Mouse (Mus musculus) spleen, embryonic (tissue): ENCODE data around the gene Ston2.

Experiments used
- CTCF ChIA-PET: fragments of 350-600 bp; sonication (Branson Sonifier 250); formaldehyde crosslinking; loops from one replicate; lab custom pipeline; 2022; lab: Charles Lee

The Ston2 gene

DNA sequence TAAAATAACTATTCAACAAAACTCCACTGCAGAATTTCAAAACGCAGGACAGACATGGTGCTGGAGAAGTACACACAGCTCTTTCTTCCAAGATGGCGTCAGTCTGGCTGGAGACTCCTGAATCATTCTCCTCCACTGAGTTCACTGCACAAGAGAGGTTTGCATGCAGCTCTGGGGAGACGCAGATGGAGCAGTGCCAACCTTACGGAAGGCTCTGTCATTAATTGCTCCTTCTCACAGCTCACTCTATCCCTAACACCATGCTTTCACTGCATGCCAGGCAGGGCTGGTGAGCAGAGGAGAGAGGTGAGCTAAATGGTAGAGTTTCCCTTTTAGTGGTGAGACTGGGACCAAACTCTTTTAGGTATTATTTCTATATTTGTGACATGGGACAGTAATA, 80.4 kb downstream of the Ston2 start:
- CTCF ChIA-PET, result no interaction called here

DNA sequence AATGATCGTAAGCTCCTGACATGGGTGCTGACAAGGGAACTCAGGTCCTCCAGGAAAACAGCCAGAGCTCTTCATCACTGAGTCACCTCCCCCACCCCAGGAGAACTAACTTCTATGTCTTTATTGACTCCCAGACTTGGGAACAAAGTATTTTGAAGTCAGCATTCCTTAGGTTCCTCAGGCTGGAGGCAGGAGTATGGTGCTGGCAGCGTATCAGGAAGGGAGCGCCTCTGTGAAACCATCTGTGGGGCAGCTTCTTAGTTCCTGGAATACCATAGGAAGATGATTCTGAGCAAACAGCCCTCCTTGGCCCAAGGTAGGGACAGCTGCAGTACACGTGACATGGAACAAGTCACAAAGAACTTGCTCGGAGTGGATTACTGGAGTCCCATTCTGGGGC, 84.7 kb downstream of the Ston2 start:
- CTCF ChIA-PET, result no interaction called here

DNA sequence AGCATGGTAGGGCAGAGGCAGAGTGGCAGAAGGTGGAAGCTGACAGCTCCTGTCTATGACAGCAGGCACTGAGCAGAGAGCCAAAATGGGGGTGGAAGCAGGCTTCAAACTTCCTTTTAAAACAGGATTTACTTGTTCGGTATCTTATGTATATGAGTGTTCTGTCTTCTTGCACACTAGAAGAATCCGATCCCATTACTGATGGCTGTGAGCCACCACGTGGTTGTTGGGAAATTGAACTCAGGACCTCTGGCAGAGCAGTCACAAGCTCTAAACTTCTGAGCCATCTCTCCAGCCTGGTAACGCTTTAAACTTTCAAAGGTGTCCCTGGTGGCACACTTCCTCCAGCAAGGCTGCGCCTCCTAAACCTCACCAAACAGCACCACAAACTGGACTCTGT, 85.4 kb downstream of the Ston2 start:
- CTCF ChIA-PET, result no interaction called here

- CTCF ChIA-PET, result no interaction called here
Measured at GRCm38 (mm10) chr12:91699451-91700141, 88.6 kb downstream of the Ston2 start.

DNA sequence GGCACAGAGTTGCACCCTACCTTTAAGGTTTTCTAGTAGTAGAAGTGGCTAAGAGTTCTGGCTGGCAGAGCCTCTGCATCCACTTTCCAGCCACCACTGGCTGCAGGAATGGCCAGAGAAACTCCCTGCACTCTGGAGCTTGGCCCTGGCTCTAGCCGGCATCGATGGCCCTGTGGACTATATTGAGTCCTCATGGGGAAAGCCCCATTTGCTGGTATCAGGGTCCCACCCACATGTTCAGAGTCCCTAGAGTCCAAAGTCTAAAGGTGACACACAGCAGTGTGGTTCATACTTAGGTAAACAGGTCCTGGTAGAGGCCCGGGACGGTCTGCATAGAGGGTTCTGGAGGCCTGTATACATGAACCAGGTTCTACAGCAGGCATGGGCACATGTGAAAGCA, 92.0 kb downstream of the Ston2 start:
- CTCF ChIA-PET, result no interaction called here

GRCm38 (mm10) chr12:91695761-91696160, 92.4 kb downstream of the Ston2 start:
- CTCF ChIA-PET, result no interaction called here

GRCm38 (mm10) chr12:91694748-91695147, 93.4 kb downstream of the Ston2 start:
- CTCF ChIA-PET, result no interaction called here

GRCm38 (mm10) chr12:91693566-91693965, 94.6 kb downstream of the Ston2 start:
- CTCF ChIA-PET, result no interaction called here

DNA sequence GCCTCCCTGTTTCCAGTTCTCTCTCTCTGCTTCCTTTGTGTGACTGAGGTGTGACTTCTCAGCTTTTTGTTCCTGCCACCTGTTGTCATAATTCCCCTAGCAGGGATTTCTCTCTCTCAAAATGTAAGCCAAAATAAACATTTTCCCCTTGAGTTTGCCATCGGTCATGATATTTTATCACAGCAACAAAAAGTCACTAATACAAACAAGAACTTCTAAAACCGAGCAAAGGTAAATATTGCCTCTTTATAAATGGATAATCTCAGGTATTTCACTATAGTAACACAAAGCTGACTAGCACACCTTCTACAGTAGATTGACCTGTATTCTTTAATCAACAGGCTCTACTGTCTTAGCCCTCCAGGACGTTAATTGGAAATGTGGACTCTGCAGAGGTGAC, 95.2 kb downstream of the Ston2 start:
- CTCF ChIA-PET, result no interaction called here

- CTCF ChIA-PET, result no interaction called here
Measured at GRCm38 (mm10) chr12:91685674-91686290, 102.4 kb downstream of the Ston2 start.

GRCm38 (mm10) chr12:91684840-91685415, 103.3 kb downstream of the Ston2 start:
- CTCF ChIA-PET, result no interaction called here

- CTCF ChIA-PET, result no interaction called here
Measured at GRCm38 (mm10) chr12:91684101-91684839, 103.9 kb downstream of the Ston2 start.

GRCm38 (mm10) chr12:91683549-91684100, 104.6 kb downstream of the Ston2 start:
- CTCF ChIA-PET, result no interaction called here

GRCm38 (mm10) chr12:91683096-91683495, 105.1 kb downstream of the Ston2 start:
- CTCF ChIA-PET, result no interaction called here

DNA sequence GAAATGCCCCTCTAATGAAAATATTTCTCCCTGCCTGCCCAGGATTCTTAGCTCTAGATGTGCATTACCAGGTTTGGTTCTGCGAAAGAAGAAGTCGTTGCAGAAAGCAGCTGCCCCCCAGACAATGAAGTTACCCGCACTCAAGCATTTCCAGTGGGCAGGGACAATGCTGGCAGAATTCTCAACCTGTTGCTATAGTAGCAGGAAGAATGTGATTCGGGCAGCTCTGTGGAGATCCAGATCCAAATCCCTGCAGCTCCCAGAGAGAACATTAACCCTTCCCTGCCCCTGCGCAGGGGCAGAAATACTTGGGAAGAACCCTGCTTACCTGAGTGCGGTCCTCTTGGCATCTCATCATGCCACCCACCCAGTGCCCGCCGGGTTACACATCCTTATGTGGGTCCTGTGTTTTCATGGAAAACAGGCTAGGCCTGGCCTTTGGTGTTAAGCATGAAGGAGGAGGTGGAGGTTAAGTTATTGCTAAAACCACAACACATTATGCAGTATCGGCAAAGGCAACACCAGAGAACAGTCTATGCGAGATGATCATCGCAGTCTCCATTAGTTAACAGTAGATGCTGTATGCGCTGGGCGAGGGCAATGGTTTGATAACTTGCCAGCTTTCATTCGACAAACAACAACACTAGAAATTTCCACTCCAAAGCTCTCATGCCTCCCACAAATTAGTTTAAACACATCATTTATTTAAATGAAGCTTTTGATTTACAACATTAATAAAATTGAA, 108.7 kb downstream of the Ston2 start:
- CTCF ChIA-PET, result no interaction called here

- CTCF ChIA-PET, result interaction anchor here (0.7 kb wide), 1 partner anchor 1477 kb away, joined by 6 read pairs; no protein-coding TSS in a partner anchor
Measured at GRCm38 (mm10) chr12:91675937-91676336, 112.2 kb downstream of the Ston2 start.

DNA sequence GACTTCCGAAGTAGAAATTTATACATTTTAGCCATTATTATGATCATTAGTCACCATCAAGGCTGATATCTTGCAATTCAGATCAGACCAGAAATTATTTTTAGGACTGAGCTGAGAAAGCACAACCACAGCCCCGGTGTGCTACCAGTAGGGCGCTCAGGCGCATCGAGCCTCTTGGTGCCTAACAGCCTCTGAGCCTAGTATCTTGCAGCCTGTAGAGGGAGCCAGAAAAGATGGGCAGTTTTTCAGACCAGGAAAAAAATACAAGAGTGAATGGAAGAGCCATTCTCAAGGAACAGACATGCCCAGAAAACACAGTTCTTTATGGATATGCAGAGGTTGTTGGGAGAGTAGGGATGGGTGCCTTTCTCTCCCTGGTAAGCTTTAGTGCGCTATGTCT, 115.0 kb downstream of the Ston2 start:
- CTCF ChIA-PET, result interaction anchor here (0.7 kb wide), 1 partner anchor 79 kb away, joined by 6 read pairs; no protein-coding TSS in a partner anchor

GRCm38 (mm10) chr12:91672528-91672927, 115.7 kb downstream of the Ston2 start:
- CTCF ChIA-PET, result interaction anchor here (0.7 kb wide), 1 partner anchor 79 kb away, joined by 6 read pairs; no protein-coding TSS in a partner anchor

DNA sequence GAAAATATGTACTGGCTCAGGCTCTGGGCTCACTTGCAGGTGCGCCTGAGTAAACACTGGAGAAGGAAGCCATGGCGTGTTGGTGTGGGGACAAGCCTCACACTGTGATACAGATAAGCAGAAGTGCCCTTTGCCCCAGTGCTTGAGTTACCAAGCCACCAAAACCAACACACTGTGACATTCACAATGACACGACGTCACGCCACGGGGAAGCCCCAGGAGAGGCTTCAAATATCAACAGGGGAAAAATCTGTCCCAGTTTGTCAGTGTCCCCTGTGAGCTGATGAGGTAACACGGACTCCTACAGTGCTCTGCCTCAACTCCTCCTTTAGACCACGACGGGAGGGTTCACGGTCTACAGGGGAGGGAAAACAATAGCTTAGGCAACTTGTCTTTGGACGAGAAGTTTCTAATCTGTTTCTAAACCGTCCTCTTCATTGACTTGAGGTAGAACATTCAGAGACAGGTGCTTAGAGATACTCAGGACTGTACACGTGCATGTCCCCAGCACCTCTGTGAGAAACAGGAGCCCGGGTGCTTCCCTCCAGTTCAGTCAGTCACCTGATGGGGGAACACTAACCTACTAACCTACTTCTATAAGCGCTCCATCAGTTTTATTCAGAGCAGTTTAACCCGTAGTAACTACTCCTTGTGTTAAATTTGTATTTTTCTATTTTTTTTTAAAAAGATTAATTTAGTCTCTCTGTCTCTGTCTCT, 119.5 kb downstream of the Ston2 start:
- CTCF ChIA-PET, result no interaction called here

DNA sequence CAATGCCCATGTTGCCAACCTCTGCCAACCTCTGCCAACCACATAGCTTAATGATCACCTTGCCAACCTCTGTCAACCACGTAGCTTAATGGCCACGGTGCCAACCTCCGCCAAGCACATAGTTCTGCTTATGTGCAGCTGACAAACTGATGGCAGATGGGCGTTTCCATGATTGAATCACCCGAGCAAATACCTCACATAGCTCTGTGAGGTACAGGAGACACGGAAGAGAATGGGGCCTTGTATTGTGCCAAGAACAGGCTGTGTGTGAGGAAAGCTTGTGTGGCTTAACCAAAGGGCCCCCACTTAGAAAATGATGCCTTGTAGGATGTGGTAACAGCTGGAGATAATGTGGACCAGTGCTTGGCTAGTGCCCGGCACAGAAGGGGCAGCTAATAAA, 120.4 kb downstream of the Ston2 start:
- CTCF ChIA-PET, result no interaction called here

GRCm38 (mm10) chr12:91666607-91667006, 121.6 kb downstream of the Ston2 start:
- CTCF ChIA-PET, result no interaction called here
